Mouse (Mus musculus): ENCODE results near the gene Pkp3. TPM values are rescaled to one million over a fixed set of nuclear protein-coding genes. Genes with fewer than 3 reads are reported as not detected.

The Pkp3 gene
- polyA plus RNA-seq, 1 experiment, result not detected

DNA sequence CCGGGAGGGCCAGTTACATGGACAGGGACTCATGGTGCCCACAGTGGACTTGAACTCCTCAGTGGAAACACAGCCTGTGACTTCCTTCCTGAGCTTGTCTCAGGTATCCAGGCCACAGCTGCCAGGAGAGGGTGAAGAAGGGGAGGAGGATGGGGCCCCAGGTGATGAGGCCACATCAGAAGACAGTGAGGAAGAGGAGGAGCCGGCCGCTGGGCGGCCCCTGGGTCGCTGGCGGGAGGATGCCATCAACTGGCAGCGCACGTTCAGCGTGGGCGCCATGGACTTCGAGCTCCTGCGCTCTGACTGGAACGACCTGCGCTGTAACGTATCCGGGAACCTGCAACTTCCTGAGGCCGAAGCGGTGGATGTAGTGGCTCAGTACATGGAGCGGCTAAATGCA lies 9.7 kb upstream of the Pkp3 start:
- H3K27ac ChIP-seq (ENCODE audit: insufficient read depth, low read depth, low read length), result no peak overlapping the region
- peaks cover 7% of the 10 kb centered on the region for H3K4me1 ChIP-seq (ENCODE audit: control insufficient read depth, insufficient read depth, low read length)
- H3K4me3 ChIP-seq (ENCODE audit: insufficient read depth, low read length), result no peak overlapping the region
- TF ChIP-seq CTCF (IDR thresholded peaks at IDR 0.05; ENCODE audit: low read depth, low read length), result no peak
- TF ChIP-seq POLR2A (IDR thresholded peaks at IDR 0.05; ENCODE audit: borderline replicate concordance, low read depth, low read length), result no peak

- Histone ChIP-seq H3K4me3 (ENCODE audit: insufficient read depth, low read length) (peak overlapping the region; percentile 39), H3K27ac (ENCODE audit: insufficient read depth, low read depth, low read length) (no peak overlapping the region), H3K4me1 (ENCODE audit: control insufficient read depth, insufficient read depth, low read length) (no peaks in the 10 kb centered on the region)
- TF ChIP-seq CTCF (IDR thresholded peaks at IDR 0.05; ENCODE audit: low read depth, low read length), result peak; percentile 63
- TF ChIP-seq POLR2A (IDR thresholded peaks at IDR 0.05; ENCODE audit: borderline replicate concordance, low read depth, low read length), result no peak
Measured at GRCm38 (mm10) chr7:141070058-141070862, 7.8 kb upstream of the Pkp3 start.

- peak; percentile 74 for TF ChIP-seq CTCF (IDR thresholded peaks at IDR 0.05; ENCODE audit: low read depth, low read length)
- no peak for TF ChIP-seq POLR2A (IDR thresholded peaks at IDR 0.05; ENCODE audit: borderline replicate concordance, low read depth, low read length)
- H3K4me3 ChIP-seq (ENCODE audit: insufficient read depth, low read length), result peak overlapping the region; percentile 7; the same call in 1 of the 2 replicates
- H3K27ac ChIP-seq (ENCODE audit: insufficient read depth, low read depth, low read length), result no peak overlapping the region
- no peaks in the 10 kb centered on the region for H3K4me1 ChIP-seq (ENCODE audit: control insufficient read depth, insufficient read depth, low read length)
Measured at GRCm38 (mm10) chr7:141072017-141072745, 5.8 kb upstream of the Pkp3 start.

DNA sequence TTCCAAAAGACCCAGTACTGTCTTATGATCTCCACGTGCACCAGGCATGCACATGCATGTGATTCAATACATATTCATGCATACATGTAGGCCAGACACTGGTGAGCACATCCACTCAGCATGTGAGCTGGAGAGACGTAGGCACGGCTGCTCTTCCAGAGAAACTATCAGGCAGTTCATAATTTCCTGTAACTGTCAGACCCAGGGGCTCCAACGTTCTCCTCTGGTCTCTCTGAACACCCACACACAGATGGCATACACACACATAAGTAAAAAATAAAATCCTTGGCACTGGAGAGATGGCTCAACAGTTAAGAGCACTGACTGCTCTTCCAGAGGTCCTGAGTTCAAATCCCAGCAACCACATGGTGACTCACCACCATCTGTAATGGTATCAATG lies 4.2 kb upstream of the Pkp3 start:
- no peak overlapping the region for H3K27ac ChIP-seq (ENCODE audit: insufficient read depth, low read depth, low read length)
- no peaks in the 10 kb centered on the region for H3K4me1 ChIP-seq (ENCODE audit: control insufficient read depth, insufficient read depth, low read length)
- H3K4me3 ChIP-seq (ENCODE audit: insufficient read depth, low read length), result no peak overlapping the region
- no peak for TF ChIP-seq CTCF (IDR thresholded peaks at IDR 0.05; ENCODE audit: low read depth, low read length)
- no peak for TF ChIP-seq POLR2A (IDR thresholded peaks at IDR 0.05; ENCODE audit: borderline replicate concordance, low read depth, low read length)

DNA sequence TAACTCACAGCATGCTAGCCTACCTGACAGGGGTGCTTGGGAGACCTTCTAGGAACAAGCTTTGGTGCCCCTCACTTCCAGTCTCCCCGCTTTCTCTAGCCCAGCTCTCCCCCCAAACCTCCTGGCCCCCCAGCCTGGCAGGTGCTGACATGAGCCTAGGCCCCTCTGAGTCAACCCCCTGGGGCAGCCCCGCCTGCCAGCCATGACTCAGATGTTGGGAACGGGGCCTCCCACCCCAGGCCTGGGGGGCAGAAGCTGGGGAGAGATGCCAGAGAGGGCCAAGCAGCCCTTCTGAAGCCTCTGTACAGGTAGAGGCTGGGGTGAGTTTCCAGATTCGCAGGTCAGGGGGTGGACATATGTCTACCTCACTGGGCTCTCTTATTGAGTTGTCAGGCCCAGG lies 858 bp downstream of the Pkp3 start:
- TF ChIP-seq CTCF (IDR thresholded peaks at IDR 0.05; ENCODE audit: low read depth, low read length) (no peak), POLR2A (IDR thresholded peaks at IDR 0.05; ENCODE audit: borderline replicate concordance, low read depth, low read length) (no peak)
- no peaks in the 10 kb centered on the region for H3K4me1 ChIP-seq (ENCODE audit: control insufficient read depth, insufficient read depth, low read length)
- no peak overlapping the region for H3K27ac ChIP-seq (ENCODE audit: insufficient read depth, low read depth, low read length)

GRCm38 (mm10) chr7:141079481-141080449 lies 1.7 kb downstream of the Pkp3 start:
- no peak for TF ChIP-seq POLR2A (IDR thresholded peaks at IDR 0.05; ENCODE audit: borderline replicate concordance, low read depth, low read length)
- TF ChIP-seq CTCF (IDR thresholded peaks at IDR 0.05; ENCODE audit: low read depth, low read length), result no peak
- no peak overlapping the region for H3K4me3 ChIP-seq (ENCODE audit: insufficient read depth, low read length)
- H3K4me1 ChIP-seq (ENCODE audit: control insufficient read depth, insufficient read depth, low read length), result no peaks in the 10 kb centered on the region
- no peak overlapping the region for H3K27ac ChIP-seq (ENCODE audit: insufficient read depth, low read depth, low read length)

More for the DNA sequence above, 858 bp downstream of the Pkp3 start:
- no peak overlapping the region for H3K4me3 ChIP-seq (ENCODE audit: insufficient read depth, low read length)

GRCm38 (mm10) chr7:141087894-141088293 lies 9.9 kb downstream of the Pkp3 start:
- Histone ChIP-seq H3K4me1 (ENCODE audit: control insufficient read depth, insufficient read depth, low read length) (peaks cover 3% of the 10 kb centered on the region; the same call in 1 of the 2 replicates), H3K27ac (ENCODE audit: insufficient read depth, low read depth, low read length) (no peak overlapping the region), H3K4me3 (ENCODE audit: insufficient read depth, low read length) (peak overlapping the region; percentile 25)
- TF ChIP-seq POLR2A (IDR thresholded peaks at IDR 0.05; ENCODE audit: borderline replicate concordance, low read depth, low read length), result no peak
- TF ChIP-seq CTCF (IDR thresholded peaks at IDR 0.05; ENCODE audit: low read depth, low read length), result no peak

DNA sequence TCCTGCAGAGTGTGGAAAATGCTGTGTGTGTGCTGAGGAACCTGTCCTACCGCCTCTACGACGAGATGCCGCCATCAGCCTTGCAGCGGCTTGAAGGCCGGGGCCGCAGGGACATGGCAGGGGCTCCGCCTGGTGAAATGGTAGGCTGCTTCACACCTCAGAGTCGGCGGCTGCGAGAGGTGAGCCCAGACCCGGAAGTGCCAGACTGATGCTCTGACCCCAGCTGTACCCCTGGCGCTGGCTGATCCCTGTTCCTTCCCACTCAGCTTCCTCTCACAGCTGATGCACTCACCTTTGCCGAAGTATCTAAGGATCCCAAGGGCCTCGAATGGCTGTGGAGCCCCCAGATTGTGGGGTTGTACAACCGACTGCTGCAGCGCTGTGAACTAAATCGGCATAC lies 10.5 kb downstream of the Pkp3 start:
- no peak overlapping the region for H3K27ac ChIP-seq (ENCODE audit: insufficient read depth, low read depth, low read length)
- TF ChIP-seq POLR2A (IDR thresholded peaks at IDR 0.05; ENCODE audit: borderline replicate concordance, low read depth, low read length), result no peak
- no peak for TF ChIP-seq CTCF (IDR thresholded peaks at IDR 0.05; ENCODE audit: low read depth, low read length)
- peaks cover 3% of the 10 kb centered on the region; the same call in 1 of the 2 replicates for H3K4me1 ChIP-seq (ENCODE audit: control insufficient read depth, insufficient read depth, low read length)
- peak overlapping the region; percentile 25 for H3K4me3 ChIP-seq (ENCODE audit: insufficient read depth, low read length)

- Histone ChIP-seq H3K4me1 (ENCODE audit: control insufficient read depth, insufficient read depth, low read length) (peaks cover 3% of the 10 kb centered on the region; the same call in 1 of the 2 replicates), H3K4me3 (ENCODE audit: insufficient read depth, low read length) (no peak overlapping the region), H3K27ac (ENCODE audit: insufficient read depth, low read depth, low read length) (no peak overlapping the region)
- TF ChIP-seq CTCF (IDR thresholded peaks at IDR 0.05; ENCODE audit: low read depth, low read length) (no peak), POLR2A (IDR thresholded peaks at IDR 0.05; ENCODE audit: borderline replicate concordance, low read depth, low read length) (no peak)
Measured at GRCm38 (mm10) chr7:141090228-141090627, 12.2 kb downstream of the Pkp3 start.
